Mouse (Mus musculus): ENCODE measurements around the gene Itpr1. TPM values are rescaled to one million over a fixed set of nuclear protein-coding genes. Genes with fewer than 3 reads are reported as not detected.

Gene Itpr1
- polyA plus RNA-seq, 1 experiment from 2014 or later: 22.4 TPM

DNA sequence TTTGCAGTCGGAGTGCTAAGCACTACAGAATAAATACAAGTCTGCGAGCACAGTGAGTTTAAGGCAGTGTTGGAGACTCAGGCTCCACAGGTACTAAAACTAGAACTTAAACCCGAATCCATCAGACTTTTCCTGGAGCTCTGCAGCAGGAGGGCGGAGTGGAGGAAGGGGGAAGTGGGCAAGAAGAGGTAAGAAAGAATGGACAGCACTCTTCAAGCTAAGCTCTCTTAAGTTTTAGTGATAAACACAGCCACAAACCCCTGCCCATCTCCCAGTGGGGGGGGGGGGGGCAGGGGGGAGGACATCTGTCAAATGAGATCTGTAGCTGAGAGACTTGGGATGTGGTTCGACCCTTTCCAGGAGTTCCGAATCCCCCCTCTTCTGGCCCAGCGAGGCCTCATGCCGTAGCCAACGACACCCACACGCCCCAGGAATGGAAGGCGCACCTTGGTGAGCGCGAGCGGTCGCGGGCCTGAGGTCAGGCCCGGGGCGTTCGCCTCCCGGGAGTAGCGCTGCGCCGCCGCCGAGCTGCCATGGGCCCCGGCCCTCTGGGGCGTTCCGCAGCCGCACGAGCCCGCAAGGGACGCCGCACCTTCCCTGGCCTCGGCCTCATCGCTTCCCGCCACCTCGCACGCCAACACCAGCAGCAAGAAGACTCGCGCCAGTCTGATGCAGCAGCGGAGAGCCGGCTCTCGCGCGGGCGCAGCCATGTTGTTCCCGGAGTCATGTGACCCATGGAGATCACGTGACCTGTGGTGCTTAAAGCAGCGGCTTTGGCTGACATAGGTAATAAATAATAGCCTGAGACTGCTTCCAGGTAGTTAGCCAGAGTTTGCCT, 27.8 kb upstream of the Itpr1 start, which contains the start of gene Sumf1:
Gene Sumf1, minus strand, starts transcription at position 736 of the 838 bp plus-strand sequence.
- WGBS: 4% methylated on average over 49 of the region's 49 CpGs
- Histone ChIP-seq H3K4me3 (ENCODE audit: low read length) (peak within 1 kb of the TSS; percentile 86), H3K27me3 (ENCODE audit: control insufficient read depth, insufficient read depth, low read length) (no peaks in the 10 kb centered on the region), H3K4me2 (replicated peaks; ENCODE audit: low read depth, low read length) (peak within 1 kb of the TSS; percentile 94), H3K4me1 (ENCODE audit: control insufficient read depth, insufficient read depth, low read length) (peaks cover 8% of the 10 kb centered on the region; the same call in 1 of the 2 replicates), H3K9ac (ENCODE audit: low read depth, low read length) (peak within 1 kb of the TSS; percentile 79), H3K27ac (ENCODE audit: low read depth, low read length) (no peak within 1 kb of the TSS), H3K36me3 (ENCODE audit: control insufficient read depth, insufficient read depth, low read length) (no peaks in the 10 kb centered on the region), H3K9me3 (ENCODE audit: control insufficient read depth, low read length) (no peaks in the 10 kb centered on the region)
- peak; percentile 97 for ATAC-seq (ENCODE audit: low FRiP score, low TSS enrichment)

GRCm38 (mm10) chr6:108185685-108186009, 27.2 kb upstream of the Itpr1 start:
- Histone ChIP-seq H3K4me1 (ENCODE audit: control insufficient read depth, insufficient read depth, low read length) (peaks cover 8% of the 10 kb centered on the region; the same call in 1 of the 2 replicates), H3K27ac (ENCODE audit: low read depth, low read length) (no peak overlapping the region), H3K4me3 (ENCODE audit: low read length) (peak overlapping the region; percentile 86), H3K36me3 (ENCODE audit: control insufficient read depth, insufficient read depth, low read length) (no peaks in the 10 kb centered on the region), H3K9me3 (ENCODE audit: control insufficient read depth, low read length) (no peaks in the 10 kb centered on the region), H3K27me3 (ENCODE audit: control insufficient read depth, insufficient read depth, low read length) (no peaks in the 10 kb centered on the region), H3K9ac (ENCODE audit: low read depth, low read length) (peak overlapping the region; percentile 79), H3K4me2 (replicated peaks; ENCODE audit: low read depth, low read length) (peak overlapping the region; percentile 94)
- WGBS: 20% methylated on average over 4 of the region's 4 CpGs
- ATAC-seq (ENCODE audit: low FRiP score, low TSS enrichment): no peak

DNA sequence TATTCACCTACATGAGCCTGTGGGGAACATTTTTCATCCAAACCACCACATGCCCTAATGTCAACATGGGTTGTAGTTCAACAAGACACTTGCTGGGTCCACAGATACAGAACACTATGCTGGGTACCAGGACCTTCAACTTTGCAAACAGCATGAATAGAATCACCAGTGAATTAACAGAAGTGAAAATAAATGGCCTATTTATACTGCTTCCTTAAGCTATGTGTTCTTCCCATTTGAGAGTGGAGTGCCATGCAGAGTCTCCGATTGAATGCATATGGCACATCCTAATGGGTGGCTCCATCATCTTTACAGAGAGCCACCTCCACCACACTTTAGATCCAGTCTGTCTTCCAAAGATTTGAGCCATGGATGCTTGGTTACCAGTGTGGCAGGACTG, 22.2 kb upstream of the Itpr1 start:
- H3K4me1 ChIP-seq (ENCODE audit: control insufficient read depth, insufficient read depth, low read length): no peaks in the 10 kb centered on the region
- H3K9ac ChIP-seq (ENCODE audit: low read depth, low read length): no peak overlapping the region
- H3K4me2 ChIP-seq (replicated peaks; ENCODE audit: low read depth, low read length): no peak overlapping the region
- H3K27ac ChIP-seq (ENCODE audit: low read depth, low read length): no peak overlapping the region
- H3K4me3 ChIP-seq (ENCODE audit: low read length): no peak overlapping the region
- no peaks in the 10 kb centered on the region for H3K9me3 ChIP-seq (ENCODE audit: control insufficient read depth, low read length)
- 89% methylated on average over 1 of the region's 1 CpGs for WGBS
- H3K27me3 ChIP-seq (ENCODE audit: control insufficient read depth, insufficient read depth, low read length): no peaks in the 10 kb centered on the region
- no peaks in the 10 kb centered on the region for H3K36me3 ChIP-seq (ENCODE audit: control insufficient read depth, insufficient read depth, low read length)
- no peak for ATAC-seq (ENCODE audit: low FRiP score, low TSS enrichment)

- no peak for ATAC-seq (ENCODE audit: low FRiP score, low TSS enrichment)
- no peaks in the 10 kb centered on the region for H3K36me3 ChIP-seq (ENCODE audit: control insufficient read depth, insufficient read depth, low read length)
- no peak overlapping the region for H3K4me2 ChIP-seq (replicated peaks; ENCODE audit: low read depth, low read length)
- H3K27me3 ChIP-seq (ENCODE audit: control insufficient read depth, insufficient read depth, low read length): no peaks in the 10 kb centered on the region
- H3K4me1 ChIP-seq (ENCODE audit: control insufficient read depth, insufficient read depth, low read length): no peaks in the 10 kb centered on the region
- 72% methylated on average over 4 of the region's 4 CpGs for WGBS
- H3K27ac ChIP-seq (ENCODE audit: low read depth, low read length): no peak overlapping the region
- no peak overlapping the region for H3K9ac ChIP-seq (ENCODE audit: low read depth, low read length)
- no peak overlapping the region for H3K4me3 ChIP-seq (ENCODE audit: low read length)
- H3K9me3 ChIP-seq (ENCODE audit: control insufficient read depth, low read length): no peaks in the 10 kb centered on the region
Observed at GRCm38 (mm10) chr6:108192632-108193031, 20.3 kb upstream of the Itpr1 start.

GRCm38 (mm10) chr6:108196665-108197064, 16.2 kb upstream of the Itpr1 start:
- WGBS: 80% methylated on average over 7 of the region's 7 CpGs
- no peak overlapping the region for H3K4me2 ChIP-seq (replicated peaks; ENCODE audit: low read depth, low read length)

DNA sequence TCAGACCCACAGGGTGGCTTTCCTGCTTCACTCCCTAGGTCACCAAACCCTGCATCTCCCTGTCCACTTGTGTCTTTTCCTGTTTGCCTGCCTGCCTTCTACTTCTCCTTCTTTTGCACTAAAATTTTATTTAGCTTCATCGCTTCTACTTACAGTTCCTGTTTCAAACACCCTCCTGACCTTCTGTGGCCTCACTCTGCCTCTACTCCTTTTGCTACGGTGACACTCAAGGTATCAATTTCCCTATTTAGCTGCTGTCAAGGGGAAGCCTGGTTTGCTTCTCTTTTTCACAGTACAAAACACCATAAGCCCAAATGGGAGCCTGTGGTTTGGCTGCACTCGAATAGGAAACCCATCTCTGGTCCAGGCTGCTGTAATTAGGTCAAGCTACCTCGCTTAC, 15.8 kb upstream of the Itpr1 start:
- Histone ChIP-seq H3K4me2 (replicated peaks; ENCODE audit: low read depth, low read length) (no peak overlapping the region), H3K4me3 (ENCODE audit: low read length) (no peak overlapping the region), H3K9me3 (ENCODE audit: control insufficient read depth, low read length) (no peaks in the 10 kb centered on the region; the same call in 1 of the 2 replicates), H3K4me1 (ENCODE audit: control insufficient read depth, insufficient read depth, low read length) (no peaks in the 10 kb centered on the region), H3K27me3 (ENCODE audit: control insufficient read depth, insufficient read depth, low read length) (no peaks in the 10 kb centered on the region), H3K36me3 (ENCODE audit: control insufficient read depth, insufficient read depth, low read length) (no peaks in the 10 kb centered on the region), H3K27ac (ENCODE audit: low read depth, low read length) (no peak overlapping the region), H3K9ac (ENCODE audit: low read depth, low read length) (no peak overlapping the region)
- 18% methylated on average over 4 of the region's 4 CpGs for WGBS
- no peak for ATAC-seq (ENCODE audit: low FRiP score, low TSS enrichment)

More at GRCm38 (mm10) chr6:108196665-108197064, 16.2 kb upstream of the Itpr1 start:
- H3K9ac ChIP-seq (ENCODE audit: low read depth, low read length): no peak overlapping the region
- ATAC-seq (ENCODE audit: low FRiP score, low TSS enrichment): no peak
- H3K36me3 ChIP-seq (ENCODE audit: control insufficient read depth, insufficient read depth, low read length): no peaks in the 10 kb centered on the region
- no peaks in the 10 kb centered on the region; the same call in 1 of the 2 replicates for H3K9me3 ChIP-seq (ENCODE audit: control insufficient read depth, low read length)
- no peaks in the 10 kb centered on the region for H3K27me3 ChIP-seq (ENCODE audit: control insufficient read depth, insufficient read depth, low read length)
- H3K4me1 ChIP-seq (ENCODE audit: control insufficient read depth, insufficient read depth, low read length): no peaks in the 10 kb centered on the region
- no peak overlapping the region for H3K4me3 ChIP-seq (ENCODE audit: low read length)
- H3K27ac ChIP-seq (ENCODE audit: low read depth, low read length): no peak overlapping the region

DNA sequence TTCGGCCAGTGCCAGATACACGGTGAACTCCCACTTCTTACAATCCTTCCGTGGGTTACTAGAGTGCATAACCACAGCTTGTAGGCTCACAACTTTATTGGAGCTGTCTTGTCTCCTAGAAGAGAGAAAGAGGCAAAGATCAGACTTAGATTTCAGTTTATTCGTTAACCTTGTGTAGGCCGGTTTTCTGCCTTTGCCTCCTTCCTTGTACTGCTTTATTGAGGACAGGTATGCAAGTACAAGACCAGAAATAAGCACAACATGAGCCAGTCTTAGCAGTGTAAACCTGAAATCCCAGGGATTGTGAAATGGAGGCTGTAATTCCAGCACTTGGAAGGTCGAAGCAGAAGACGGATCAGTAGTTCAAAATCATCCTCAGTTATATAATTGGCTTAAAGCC, 14.6 kb upstream of the Itpr1 start:
- H3K4me3 ChIP-seq (ENCODE audit: low read length): no peak overlapping the region
- no peak for ATAC-seq (ENCODE audit: low FRiP score, low TSS enrichment)
- H3K4me1 ChIP-seq (ENCODE audit: control insufficient read depth, insufficient read depth, low read length): no peaks in the 10 kb centered on the region
- H3K36me3 ChIP-seq (ENCODE audit: control insufficient read depth, insufficient read depth, low read length): no peaks in the 10 kb centered on the region
- H3K4me2 ChIP-seq (replicated peaks; ENCODE audit: low read depth, low read length): no peak overlapping the region
- no peak overlapping the region for H3K27ac ChIP-seq (ENCODE audit: low read depth, low read length)
- no peak overlapping the region for H3K9ac ChIP-seq (ENCODE audit: low read depth, low read length)
- H3K9me3 ChIP-seq (ENCODE audit: control insufficient read depth, low read length): no peaks in the 10 kb centered on the region; the same call in 1 of the 2 replicates
- no peaks in the 10 kb centered on the region for H3K27me3 ChIP-seq (ENCODE audit: control insufficient read depth, insufficient read depth, low read length)
- 88% methylated on average over 7 of the region's 7 CpGs for WGBS

DNA sequence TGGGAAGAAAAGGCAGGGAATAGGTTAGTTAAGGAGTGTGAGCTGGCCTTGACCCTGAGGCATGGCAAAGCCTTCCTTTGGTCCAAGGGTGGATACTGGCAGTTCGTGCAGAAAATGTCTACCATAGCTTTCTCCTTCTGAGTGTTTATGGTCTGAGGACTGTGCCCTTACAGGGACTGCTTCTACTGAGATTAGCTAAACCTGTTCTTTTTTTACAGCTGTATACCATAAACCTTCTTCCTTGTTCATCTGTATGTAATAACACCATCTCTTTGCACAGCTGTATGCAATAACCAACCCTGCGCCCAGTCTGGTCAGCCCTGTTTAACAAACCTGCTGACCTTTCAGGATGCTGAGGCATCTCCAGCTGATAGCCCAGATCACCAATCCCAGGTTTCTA, 8.6 kb upstream of the Itpr1 start:
- ATAC-seq (ENCODE audit: low FRiP score, low TSS enrichment): no peak
- H3K36me3 ChIP-seq (ENCODE audit: control insufficient read depth, insufficient read depth, low read length): no peaks in the 10 kb centered on the region
- 88% methylated on average over 2 of the region's 2 CpGs for WGBS
- H3K4me2 ChIP-seq (replicated peaks; ENCODE audit: low read depth, low read length): no peak overlapping the region
- H3K4me1 ChIP-seq (ENCODE audit: control insufficient read depth, insufficient read depth, low read length): no peaks in the 10 kb centered on the region
- H3K9me3 ChIP-seq (ENCODE audit: control insufficient read depth, low read length): no peaks in the 10 kb centered on the region; the same call in 1 of the 2 replicates
- H3K27me3 ChIP-seq (ENCODE audit: control insufficient read depth, insufficient read depth, low read length): no peaks in the 10 kb centered on the region
- H3K9ac ChIP-seq (ENCODE audit: low read depth, low read length): no peak overlapping the region
- H3K27ac ChIP-seq (ENCODE audit: low read depth, low read length): no peak overlapping the region
- no peak overlapping the region for H3K4me3 ChIP-seq (ENCODE audit: low read length)

DNA sequence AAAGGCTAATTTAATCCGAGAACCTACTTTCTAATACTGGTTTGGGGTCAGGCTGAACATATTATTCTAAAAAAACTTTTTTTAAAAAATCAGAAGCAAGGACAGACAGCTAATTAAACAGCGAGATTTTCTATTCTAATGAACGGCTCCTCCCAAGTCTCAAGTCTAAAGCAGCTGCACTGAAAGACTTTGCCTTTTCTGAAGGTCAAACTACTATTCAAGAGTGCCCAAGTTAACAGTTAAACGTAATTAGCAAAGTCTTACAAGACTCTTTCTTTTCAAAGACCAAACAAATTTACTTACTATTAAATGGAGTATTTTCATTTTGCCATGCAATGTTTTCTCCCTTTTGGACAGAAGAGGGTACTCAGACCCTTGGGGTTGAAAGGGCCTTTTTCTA, 6.8 kb upstream of the Itpr1 start:
- no peaks in the 10 kb centered on the region for H3K9me3 ChIP-seq (ENCODE audit: control insufficient read depth, low read length)
- ATAC-seq (ENCODE audit: low FRiP score, low TSS enrichment): no peak
- H3K27me3 ChIP-seq (ENCODE audit: control insufficient read depth, insufficient read depth, low read length): no peaks in the 10 kb centered on the region
- no peak overlapping the region for H3K27ac ChIP-seq (ENCODE audit: low read depth, low read length)
- 87% methylated on average over 4 of the region's 4 CpGs for WGBS
- no peaks in the 10 kb centered on the region for H3K36me3 ChIP-seq (ENCODE audit: control insufficient read depth, insufficient read depth, low read length)
- H3K4me3 ChIP-seq (ENCODE audit: low read length): no peak overlapping the region
- H3K4me1 ChIP-seq (ENCODE audit: control insufficient read depth, insufficient read depth, low read length): no peaks in the 10 kb centered on the region; the same call in 1 of the 2 replicates
- H3K9ac ChIP-seq (ENCODE audit: low read depth, low read length): no peak overlapping the region
- H3K4me2 ChIP-seq (replicated peaks; ENCODE audit: low read depth, low read length): no peak overlapping the region
